Mouse (Mus musculus) WW6 (cell line): ENCODE measurements around the gene Tyrobp.

Source experiments
- DNase-seq: peaks from one replicate; pipeline ENCODE4 v3.0.0-alpha.2; 2013; ENCODE audit warnings: low read depth, low spot score

Tyrobp gene

GRCm38 (mm10) chr7:30463568-30463967 is 50.0 kb downstream of the Tyrobp start:
- peak; percentile 50 for DNase-seq

- no peak for DNase-seq
These were observed 50.4 kb downstream of the Tyrobp start for GRCm38 (mm10) chr7:30463996-30464395.

- DNase-seq, result no peak
These were observed 51.3 kb downstream of the Tyrobp start for GRCm38 (mm10) chr7:30464816-30465300.
